Mouse (Mus musculus) stomach, postnatal 0 days (tissue): ENCODE results near the gene Morc2b. TPM values are rescaled to one million over a fixed set of nuclear protein-coding genes. Genes with fewer than 3 reads are reported as not detected.
"Not testable (repeated sequence)": the region's sequence is repeated elsewhere in the genome, so short reads cannot be mapped to it uniquely, and the experiment has no call there.

ENCODE experiments used
- ATAC-seq: fragments of 200-750 bp; cut with Nextera tagmentation; 2 replicates; pipeline ENCODE4 v1.8.0; 2017; ENCODE audit not compliant: low FRiP score, low TSS enrichment
- DNase-seq: peaks from one replicate; pipeline ENCODE4 v3.0.0-alpha.2; 2016; ENCODE audit warnings: low spot score
- H3K27ac ChIP-seq: fragments of 300-500 bp; sonication (generic); replicated peaks from 2 replicates; pipeline ENCODE4 v1.5.1; 2014; ENCODE audit warnings: mild to moderate bottlenecking, control low read depth
- H3K27me3 ChIP-seq: fragments of 300-500 bp; sonication (generic); 2 replicates; pipeline ENCODE4 v1.6.1; 2014; ENCODE audit warnings: low read length; ENCODE audit not compliant: control insufficient read depth, insufficient read depth
- H3K36me3 ChIP-seq: fragments of 300-500 bp; sonication (generic); 2 replicates; pipeline ENCODE4 v1.6.1; 2014; ENCODE audit warnings: low read length, mixed read lengths; ENCODE audit not compliant: control insufficient read depth, insufficient read depth
- H3K4me1 ChIP-seq: fragments of 300-500 bp; sonication (generic); replicated peaks from 2 replicates; pipeline ENCODE4 v1.6.1; 2014; ENCODE audit warnings: antibody characterized with exemption; ENCODE audit not compliant: control insufficient read depth, insufficient read depth
- H3K4me2 ChIP-seq: fragments of 300-500 bp; sonication (generic); replicated peaks from 2 replicates; pipeline ENCODE4 v1.6.1; 2014; ENCODE audit warnings: low read depth, mild to moderate bottlenecking, control low read depth, moderate library complexity
- H3K4me3 ChIP-seq: fragments of 300-500 bp; sonication (generic); 2 replicates; pipeline ENCODE4 v1.5.1; 2014; ENCODE audit warnings: low read depth, low read length, control low read depth
- H3K9ac ChIP-seq: fragments of 300-500 bp; sonication (generic); 2 replicates; pipeline ENCODE4 v1.6.1; 2014; ENCODE audit warnings: mild to moderate bottlenecking, low read length, control low read depth, mixed read lengths
- H3K9me3 ChIP-seq: fragments of 300-500 bp; sonication (generic); 2 replicates; pipeline ENCODE4 v1.6.1; 2016; ENCODE audit warnings: low read length; ENCODE audit not compliant: control insufficient read depth
- CTCF ChIP-seq: IDR thresholded peaks from 2 replicates; pipeline ENCODE4 v1.5.1; 2016; ENCODE audit warnings: antibody characterized with exemption, low read depth, mild to moderate bottlenecking, moderate library complexity
- EP300 ChIP-seq: optimal IDR thresholded peaks from 2 replicates; pipeline ENCODE3; 2016; ENCODE audit warnings: antibody characterized with exemption
- WGBS: fragments of 180-500 bp; shearing (Covaris S2); extraction: QIAGEN DNeasy Blood & Tissue Kit; methylation state at CpG from one replicate; pipeline ENCODE4 v1.1.7; 2014; 5-methylcytosine and 5-hydroxymethylcytosine counted together
- polyA plus RNA-seq: library from polyadenylated mRNA; unstranded; fragments of >200 nt; fragmentation: Nextera tagmentation; extraction: Ambion mirVana; gene quantifications from 2 replicates; pipeline ENCODE4 v1.2.1, GENCODE M21; 2015

Morc2b gene
- 0.02 TPM in 1 of 2 replicates, not detected in the other for polyA plus RNA-seq

- TF ChIP-seq CTCF (no peak), EP300 (no peak)
- 77% methylated on average over 18 of the region's 18 CpGs for WGBS
- no peaks in the 10 kb centered on the region for H3K4me1 ChIP-seq
- DNase-seq, result no peak
- no peak within 1 kb of the TSS for H3K27ac ChIP-seq
- no peaks in the 10 kb centered on the region for H3K27me3 ChIP-seq
- no peak within 1 kb of the TSS for H3K9ac ChIP-seq
- no peak within 1 kb of the TSS for H3K4me3 ChIP-seq
- H3K4me2 ChIP-seq, result no peak within 1 kb of the TSS
- H3K9me3 ChIP-seq, result no peaks in the 10 kb centered on the region
- no peaks in the 10 kb centered on the region for H3K36me3 ChIP-seq
- no peak for ATAC-seq
Observed at GRCm38 (mm10) chr17:33139261-33139820, at the start of gene Morc2b. Gene Morc2b, minus strand, starts transcription at chr17:33139683.

- H3K4me1 ChIP-seq, ATAC-seq, DNase-seq, H3K27me3 ChIP-seq, H3K9ac ChIP-seq, H3K36me3 ChIP-seq, H3K4me3 ChIP-seq, H3K9me3 ChIP-seq, H3K27ac ChIP-seq, H3K4me2 ChIP-seq: not testable (repeated sequence)
- WGBS, result 80% methylated on average over 1 of the region's 1 CpGs
Observed at GRCm38 (mm10) chr17:33168147-33168546, 28.7 kb upstream of the Morc2b start, which contains the start of gene Olfr55. Gene Olfr55, plus strand, starts transcription at chr17:33168447.

- Histone ChIP-seq H3K4me2 (no peak overlapping the region), H3K36me3 (no peaks in the 10 kb centered on the region), H3K9ac (no peak overlapping the region), H3K4me3 (no peak overlapping the region), H3K27me3 (no peaks in the 10 kb centered on the region), H3K9me3 (no peaks in the 10 kb centered on the region), H3K27ac (no peak overlapping the region), H3K4me1 (no peaks in the 10 kb centered on the region)
- DNase-seq (no peak), ATAC-seq (no peak)
- TF ChIP-seq CTCF, result no peak
- WGBS, result 60% methylated on average over 2 of the region's 2 CpGs
Observed at GRCm38 (mm10) chr17:33126257-33126656, 13.2 kb downstream of the Morc2b start.

- H3K9me3 ChIP-seq, result no peaks in the 10 kb centered on the region
- DNase-seq (no peak), ATAC-seq (no peak)
- no peak overlapping the region for H3K9ac ChIP-seq
- H3K4me2 ChIP-seq, result no peak overlapping the region
- no peaks in the 10 kb centered on the region for H3K27me3 ChIP-seq
- no peaks in the 10 kb centered on the region for H3K36me3 ChIP-seq
- H3K27ac ChIP-seq, result no peak overlapping the region
- TF ChIP-seq EP300, result no peak
- no peak for TF ChIP-seq CTCF
- no peak overlapping the region for H3K4me3 ChIP-seq
- no peaks in the 10 kb centered on the region for H3K4me1 ChIP-seq
Observed at GRCm38 (mm10) chr17:33124546-33124945, 14.9 kb downstream of the Morc2b start.

- Histone ChIP-seq H3K9ac (no peak overlapping the region), H3K4me3 (no peak overlapping the region), H3K4me1 (no peaks in the 10 kb centered on the region; the same call in 1 of the 2 replicates), H3K4me2 (no peak overlapping the region), H3K9me3 (no peaks in the 10 kb centered on the region), H3K27ac (no peak overlapping the region), H3K36me3 (no peaks in the 10 kb centered on the region), H3K27me3 (no peaks in the 10 kb centered on the region)
- DNase-seq (no peak), ATAC-seq (no peak)
- TF ChIP-seq CTCF (no peak), EP300 (no peak)
- WGBS, result 74% methylated on average over 2 of the region's 2 CpGs
Observed at GRCm38 (mm10) chr17:33097396-33097795, 42.1 kb downstream of the Morc2b start.

GRCm38 (mm10) chr17:33092391-33093193, 46.9 kb downstream of the Morc2b start:
- Histone ChIP-seq H3K27me3 (no peaks in the 10 kb centered on the region), H3K9ac (peak overlapping the region; percentile 68), H3K36me3 (no peaks in the 10 kb centered on the region), H3K4me3 (peak overlapping the region; percentile 77), H3K9me3 (no peaks in the 10 kb centered on the region), H3K27ac (peak overlapping the region; percentile 93), H3K4me1 (no peaks in the 10 kb centered on the region; the same call in 1 of the 2 replicates), H3K4me2 (peak overlapping the region; percentile 62)
- 2% methylated on average over 31 of the region's 31 CpGs for WGBS
- TF ChIP-seq EP300 (no peak), CTCF (no peak)
- ATAC-seq (peak; percentile 78), DNase-seq (peak; percentile 79)
